Mouse (Mus musculus) pancreas, adult 10 weeks (tissue): ENCODE results near the gene Cul7. TPM values are rescaled to one million over a fixed set of nuclear protein-coding genes. Genes with fewer than 3 reads are reported as not detected.

Experiments
- polyA plus RNA-seq: library from polyadenylated mRNA; stranded (reverse); fragments of 350-450 nt; fragmentation: Illumina TruSeq; extraction: RNeasy Lipid Tissue Mini Kit (QIAGEN cat#74804); gene quantifications from one replicate; pipeline ENCODE4 v1.2.3, GENCODE M21; 2015; ENCODE audit warnings: low read depth, low replicate concordance; ENCODE audit not compliant: insufficient read depth

Gene Cul7
- 12.1 TPM for polyA plus RNA-seq

DNA sequence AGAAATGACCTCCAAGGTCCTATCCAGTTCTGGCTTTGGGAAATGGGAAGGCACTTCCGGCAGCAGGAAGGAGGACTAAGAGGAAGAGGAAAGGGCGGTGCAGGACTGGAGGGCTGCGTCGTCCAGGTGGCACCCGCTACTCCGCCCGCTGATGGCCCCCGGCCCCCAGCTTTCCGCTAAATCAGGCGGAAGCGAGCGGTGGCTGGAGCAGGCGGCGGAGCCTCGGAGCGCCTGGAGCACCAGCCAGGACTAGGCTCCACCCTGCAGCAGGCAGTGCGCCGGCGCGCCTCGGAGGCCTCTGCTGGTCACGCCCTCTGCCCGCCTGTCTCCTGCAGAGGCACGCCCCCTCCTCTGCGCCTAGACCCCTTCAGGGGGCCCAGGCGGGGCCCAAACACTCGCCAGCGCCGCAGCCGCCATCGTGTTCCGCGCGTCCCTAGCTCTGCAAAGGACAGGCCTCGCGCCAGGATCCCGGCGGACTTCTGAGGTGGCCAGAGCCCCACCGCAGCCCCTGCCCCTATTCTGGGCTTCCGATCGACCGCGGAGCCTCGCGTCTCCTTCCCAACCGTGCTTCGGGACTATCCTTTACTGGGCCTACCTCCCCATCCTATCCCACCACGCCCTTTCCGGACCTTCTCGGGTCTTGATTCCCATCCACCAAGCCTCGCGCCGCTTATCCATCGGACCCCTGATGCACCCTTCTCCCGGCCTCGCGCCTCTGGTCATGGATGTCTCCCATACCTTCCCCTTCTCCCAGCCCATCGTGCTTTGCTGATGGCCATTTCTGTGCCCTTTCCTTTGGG lies at the start of gene Cul7:
Gene Cul7 (plus strand): TSS at position 106 of the 800 bp plus-strand sequence.

DNA sequence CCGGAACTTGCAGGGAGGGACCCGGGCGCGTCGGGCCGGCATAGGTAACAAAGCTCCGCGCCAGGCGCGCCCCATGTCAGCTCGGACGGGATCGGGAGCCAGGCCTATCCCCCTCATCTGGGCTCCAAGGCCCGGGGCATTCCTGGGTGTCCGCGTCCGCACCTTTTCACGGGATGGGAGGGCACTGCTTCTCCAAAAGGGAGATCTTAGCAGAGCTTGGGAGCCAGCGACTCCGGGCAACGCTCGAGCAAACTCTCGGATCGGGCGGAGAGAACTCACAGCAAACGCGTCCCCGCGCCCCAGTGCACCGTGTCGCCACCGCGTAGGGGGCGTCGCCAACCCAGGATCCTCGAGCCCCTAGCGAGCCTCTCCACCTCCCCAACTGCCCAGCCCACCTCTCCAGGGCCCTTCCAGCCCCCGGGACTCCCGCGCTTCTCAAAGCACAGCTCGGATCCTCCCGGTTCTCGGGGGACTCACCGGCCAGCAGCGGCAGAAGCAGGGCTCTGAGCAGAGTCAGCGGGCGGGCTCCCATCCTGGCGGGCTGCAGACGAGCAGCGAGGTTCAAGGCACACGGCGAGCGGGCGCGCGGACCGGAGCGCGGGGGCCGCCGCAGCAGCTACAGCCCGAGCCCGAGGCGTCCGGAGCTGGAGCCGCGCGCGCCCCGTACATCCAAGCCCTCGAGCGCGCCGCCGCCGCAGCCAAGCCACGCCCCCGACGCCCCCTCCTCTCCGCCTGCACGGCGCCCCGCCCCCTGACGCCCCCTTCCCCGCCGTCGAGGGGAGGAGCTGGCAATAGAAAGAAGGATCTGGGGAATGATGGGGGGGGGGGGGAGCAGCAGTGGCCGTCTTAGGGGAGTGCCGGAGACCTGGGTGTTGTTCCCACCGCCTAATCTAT lies 21.1 kb upstream of the Cul7 start, which contains the start of gene Ptk7:
Gene Ptk7 (minus strand): TSS at position 714 of the 894 bp plus-strand sequence.

DNA sequence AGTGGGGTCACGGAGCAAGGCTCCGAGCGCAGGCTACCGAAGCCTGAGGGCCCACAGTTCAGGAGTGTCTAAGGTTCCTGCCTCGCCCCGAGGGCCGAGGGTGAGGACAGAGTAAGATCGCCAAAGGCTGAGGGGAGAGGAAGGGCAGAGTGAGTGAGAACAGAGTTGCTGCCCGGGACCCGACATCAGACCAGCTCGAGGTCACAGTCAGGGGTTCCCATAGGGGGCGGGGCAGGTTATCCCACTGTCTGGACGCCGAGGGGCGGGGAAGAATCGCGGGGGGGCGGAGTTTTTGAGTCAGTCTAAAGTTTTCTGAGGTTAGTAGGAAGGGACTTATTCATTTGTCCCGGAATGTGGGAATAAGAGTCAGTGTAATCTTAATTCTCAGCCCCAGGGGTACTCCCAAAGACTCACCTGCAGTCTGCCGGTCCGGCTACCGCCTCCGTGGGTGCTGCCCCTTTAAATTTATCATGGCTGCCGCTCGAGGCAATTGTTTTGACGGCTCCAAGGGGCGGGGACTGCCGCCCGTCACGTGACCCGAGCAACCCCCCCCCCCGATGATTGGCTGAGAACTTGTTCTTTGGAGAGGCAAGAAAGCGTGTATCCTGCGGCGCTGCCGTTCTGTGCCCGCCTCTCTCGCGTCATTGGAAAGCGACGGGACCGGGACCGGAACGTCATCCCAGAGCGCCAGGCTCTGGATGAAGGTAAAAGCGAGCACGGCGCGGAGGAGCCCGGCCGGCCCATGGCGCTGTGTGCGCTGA lies 4.4 kb upstream of the Cul7 start, which contains the start of the genes Klc4 and Mrpl2:
Gene Klc4 (minus strand): TSS at position 462 of the 761 bp plus-strand sequence.
Gene Mrpl2 (plus strand): TSS at position 669 of the 761 bp plus-strand sequence.

DNA sequence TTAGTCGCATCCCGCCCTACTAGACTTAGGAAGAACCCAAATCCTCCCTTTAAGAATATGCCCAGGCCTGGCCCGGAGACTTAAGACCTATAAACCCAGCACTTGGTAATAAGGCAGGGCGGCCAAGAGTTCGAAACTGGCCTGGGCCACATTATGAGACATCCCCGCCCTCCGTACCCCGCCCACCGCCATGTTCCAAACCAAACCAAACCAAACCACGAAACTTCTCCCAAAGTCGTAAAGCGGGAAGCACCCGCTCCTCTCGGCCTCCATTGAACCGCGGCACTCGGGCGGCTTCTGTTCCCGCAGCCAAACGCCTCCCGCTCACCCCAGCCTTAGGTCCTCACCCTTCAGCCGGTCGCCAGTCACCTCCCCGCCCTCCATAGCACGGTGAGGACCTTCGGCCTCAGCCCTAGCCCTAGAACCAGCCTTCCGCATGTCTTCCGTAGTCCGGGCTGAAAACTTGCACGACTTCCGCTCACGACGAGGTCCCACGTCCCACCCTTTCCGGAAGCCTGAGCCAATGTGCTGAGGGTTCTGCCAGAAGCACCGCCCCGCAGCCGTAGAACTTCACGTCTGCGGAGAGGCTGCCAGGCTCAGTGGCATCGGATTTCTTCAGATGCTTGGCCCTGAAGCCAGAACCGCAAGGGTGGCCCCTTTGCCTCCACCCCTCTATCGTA lies 23.9 kb downstream of the Cul7 start, which contains the start of gene Rrp36:
Gene Rrp36 (minus strand): TSS at position 503 of the 680 bp plus-strand sequence.

DNA sequence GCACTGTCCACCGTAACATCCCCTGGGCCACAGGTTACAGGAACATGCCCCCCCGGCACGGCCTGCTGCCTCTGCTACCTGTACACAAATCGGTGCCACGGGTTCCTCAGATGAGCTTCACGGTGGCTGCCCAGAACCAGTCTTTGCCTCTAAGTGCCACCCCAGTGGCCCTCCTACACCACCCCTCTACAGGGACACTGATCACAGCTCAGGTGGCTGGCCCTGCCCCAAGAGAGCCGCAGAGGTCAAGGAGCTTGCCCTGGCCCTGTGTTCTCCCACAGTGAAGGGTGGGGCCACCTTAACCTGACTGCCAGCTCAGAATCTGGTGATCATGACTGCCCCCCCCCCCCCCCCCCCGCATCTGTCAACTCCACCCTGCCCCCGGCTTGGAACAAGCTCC lies 28.3 kb downstream of the Cul7 start, which contains the start of gene Mea1:
Gene Mea1 (plus strand): TSS at position 378 of the 400 bp plus-strand sequence.

DNA sequence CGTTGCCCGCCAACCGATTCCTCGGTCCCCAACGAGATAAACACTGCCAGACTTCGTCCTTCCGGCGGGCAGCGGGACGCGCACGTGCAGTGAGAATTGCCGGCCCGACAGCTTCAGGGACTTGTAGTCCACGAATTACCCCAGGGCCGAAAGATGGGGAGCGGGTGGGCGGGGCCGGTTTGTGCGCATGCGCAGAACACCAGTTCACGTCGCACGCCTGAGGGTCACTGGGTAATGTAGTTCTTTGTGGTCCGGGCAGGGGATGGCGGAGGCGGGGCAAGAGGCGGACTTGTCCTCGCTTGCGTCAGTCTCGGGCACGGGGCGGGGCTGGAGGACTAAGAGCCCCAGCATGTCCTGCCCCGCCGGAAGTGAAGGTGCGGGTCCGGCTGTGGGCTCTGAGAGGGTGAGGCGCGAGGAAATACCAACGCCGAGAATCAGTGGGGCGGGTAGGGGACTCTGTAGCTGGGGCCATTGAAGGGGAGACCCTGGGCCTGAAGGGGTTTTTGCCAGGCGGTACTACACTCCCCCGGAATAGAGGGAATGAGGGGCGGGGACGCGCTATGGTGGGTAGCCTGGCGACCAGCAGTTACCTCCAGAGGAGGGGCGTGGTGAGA lies 30.7 kb downstream of the Cul7 start, which contains the start of gene Klhdc3:
Gene Klhdc3 (minus strand): TSS at position 155 of the 614 bp plus-strand sequence.

DNA sequence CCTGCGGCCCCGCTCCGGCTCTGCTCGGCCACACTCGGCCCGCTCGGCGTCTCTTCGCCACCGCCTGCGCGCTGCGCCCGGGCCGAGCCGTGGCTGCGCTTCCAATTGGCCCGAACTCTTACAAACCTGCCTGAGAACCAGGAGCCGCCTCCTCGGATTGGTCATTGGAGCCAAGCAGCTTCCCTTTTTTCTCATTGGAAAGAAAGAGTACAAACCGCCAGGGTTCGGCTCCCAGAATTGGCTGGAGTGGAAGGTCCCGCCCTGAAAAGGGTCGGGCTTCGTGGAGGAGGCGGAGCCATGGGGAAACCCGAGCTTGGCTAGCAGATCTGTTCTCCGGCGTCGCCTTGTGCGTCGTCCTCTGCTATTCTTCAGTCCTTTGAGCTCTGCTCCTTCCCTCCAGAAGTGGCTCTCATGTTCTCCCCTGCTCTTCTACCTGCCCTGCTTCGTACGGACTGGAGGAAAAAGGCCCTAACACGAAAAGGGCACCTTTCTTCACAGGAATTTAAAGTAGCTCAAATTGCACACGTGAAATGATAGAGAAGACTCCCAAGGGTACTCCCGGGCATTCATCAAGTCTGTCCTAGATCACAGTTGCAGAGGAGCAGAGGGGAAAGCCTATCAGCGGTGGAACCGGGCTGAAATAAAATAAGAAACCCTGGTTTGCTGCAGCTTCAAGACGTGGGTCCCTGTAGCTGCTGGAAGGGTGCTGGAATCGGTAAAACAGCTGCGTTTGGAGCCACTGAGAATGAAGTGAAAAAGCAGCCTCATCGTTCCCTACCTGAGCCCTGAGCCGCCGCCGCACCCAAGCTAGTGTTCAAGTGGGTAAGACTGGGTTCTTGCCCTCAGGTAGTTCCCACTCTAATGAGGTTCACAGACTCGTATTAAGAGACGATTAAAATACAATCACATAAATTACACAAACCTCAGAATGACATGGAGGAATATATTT lies 55.0 kb downstream of the Cul7 start, which contains the start of gene Ppp2r5d:
Gene Ppp2r5d (minus strand): TSS at position 225 of the 949 bp plus-strand sequence.

DNA sequence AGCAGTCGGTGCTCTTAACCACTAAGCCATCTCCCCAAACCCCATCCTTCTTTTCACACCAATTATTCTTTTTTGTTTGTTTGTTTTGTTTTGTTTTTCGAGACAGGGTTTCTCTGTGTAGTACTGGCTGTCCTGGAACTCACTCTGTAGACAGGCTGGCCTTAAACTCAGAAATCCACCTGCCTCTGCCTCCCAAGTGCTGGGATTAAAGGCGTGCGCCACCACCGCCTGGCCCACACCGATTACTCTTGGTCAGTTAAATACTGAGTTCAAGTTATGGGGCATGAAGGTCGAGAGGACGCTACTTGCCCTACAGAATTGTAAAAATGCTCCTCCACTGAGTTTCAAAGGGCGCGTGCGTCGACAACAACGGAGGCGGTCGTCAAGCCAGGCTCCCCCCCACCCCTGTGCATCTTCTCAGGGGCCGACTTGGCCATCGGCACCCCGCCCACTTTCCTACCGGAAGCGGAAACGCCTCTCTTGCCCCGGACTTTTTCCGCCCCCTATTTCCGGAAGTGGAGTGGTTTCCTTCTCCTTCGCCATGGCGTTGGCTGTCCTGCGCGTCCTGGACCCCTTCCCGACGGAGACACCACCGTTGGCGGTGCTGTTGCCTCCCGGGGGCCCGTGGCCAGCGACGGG lies 60.9 kb downstream of the Cul7 start, which contains the start of gene Pex6:
Gene Pex6 (plus strand): TSS at position 505 of the 639 bp plus-strand sequence.

Other genes starting within 250 kb of the Cul7 start
- gene Crip3, start 221.4 kb upstream of the Cul7 start, polyA plus RNA-seq, result 1.3 TPM
- gene Slc22a7, start 211.9 kb upstream of the Cul7 start, polyA plus RNA-seq, result not detected
- gene Ttbk1, start 162.7 kb upstream of the Cul7 start, polyA plus RNA-seq, result not detected
- gene Dnph1, start 153.6 kb upstream of the Cul7 start, polyA plus RNA-seq, result 1.7 TPM
- 5.5 TPM for gene Cul9, start 103.9 kb upstream of the Cul7 start, polyA plus RNA-seq
- 9.9 TPM for gene Srf, start 94.2 kb upstream of the Cul7 start, polyA plus RNA-seq
- gene Ptk7, start 20.8 kb upstream of the Cul7 start, polyA plus RNA-seq, result 5.2 TPM
- 6.9 TPM for gene Klc4, start 4.3 kb upstream of the Cul7 start, polyA plus RNA-seq
- 28.6 TPM for gene Mrpl2, start 4.1 kb upstream of the Cul7 start, polyA plus RNA-seq
- 5.5 TPM for gene Rrp36, start 24.0 kb downstream of the Cul7 start, polyA plus RNA-seq
- 20.0 TPM for gene Mea1, start 28.5 kb downstream of the Cul7 start, polyA plus RNA-seq
- gene Klhdc3, start 30.6 kb downstream of the Cul7 start, polyA plus RNA-seq, result 14.0 TPM
- 12.1 TPM for gene Ppp2r5d, start 54.8 kb downstream of the Cul7 start, polyA plus RNA-seq
- 13.1 TPM for gene Pex6, start 61.1 kb downstream of the Cul7 start, polyA plus RNA-seq
- gene Gnmt, start 78.8 kb downstream of the Cul7 start, polyA plus RNA-seq, result 55.2 TPM
- gene Cnpy3, start 101.9 kb downstream of the Cul7 start, polyA plus RNA-seq, result 16.6 TPM
- gene Ptcra, start 113.4 kb downstream of the Cul7 start, polyA plus RNA-seq, result not detected
- gene 2310039H08Rik, start 122.3 kb downstream of the Cul7 start, polyA plus RNA-seq, result 17.3 TPM
- gene Rpl7l1, start 132.3 kb downstream of the Cul7 start, polyA plus RNA-seq, result 13.0 TPM
- gene Bicral, start 208.1 kb downstream of the Cul7 start, polyA plus RNA-seq, result 4.3 TPM
- 5.2 TPM for gene Tbcc, start 240.3 kb downstream of the Cul7 start, polyA plus RNA-seq